Mouse (Mus musculus) liver, adult 10 weeks (tissue): ENCODE data around the gene Pdk4. TPM values are rescaled to one million over a fixed set of nuclear protein-coding genes. Genes with fewer than 3 reads are reported as not detected.

ENCODE experiments used
- polyA plus RNA-seq: library from polyadenylated mRNA; stranded (reverse); fragments of 350-450 nt; fragmentation: Illumina TruSeq; extraction: RNeasy Lipid Tissue Mini Kit (QIAGEN cat#74804); gene quantifications from one replicate; pipeline ENCODE4 v1.2.3, GENCODE M21; 2014; ENCODE audit warnings: low read depth, low replicate concordance

Pdk4 gene
- 28.0 TPM for polyA plus RNA-seq

GRCm38 (mm10) chr6:5495961-5496853 is at the start of gene Pdk4:
Gene Pdk4 (minus strand): TSS chr6:5496309.

Other genes with a start within 250 kb of the Pdk4 start
- gene Pon3, start 240.0 kb downstream of the Pdk4 start, polyA plus RNA-seq = 153 TPM
- gene Pon2, start 197.9 kb downstream of the Pdk4 start, polyA plus RNA-seq = 54.0 TPM
- 0.50 TPM for gene Asb4, start 112.9 kb downstream of the Pdk4 start, polyA plus RNA-seq
- gene Dync1i1, start 229.3 kb upstream of the Pdk4 start, polyA plus RNA-seq = not detected